Mouse (Mus musculus) liver, embryonic 14.5 days (tissue): ENCODE results near the gene Kifc1.

Experiments used
- CTCF ChIP-seq: IDR thresholded peaks from 2 replicates; pipeline ENCODE4 v1.5.1; 2016; ENCODE audit warnings: antibody characterized with exemption, low read depth, control low read depth
- EP300 ChIP-seq: IDR thresholded peaks from 2 replicates; pipeline ENCODE4 v1.6.1; 2016; ENCODE audit warnings: antibody characterized with exemption, low read depth

- TF ChIP-seq CTCF = no peak
- peak; percentile 20; the same call in 1 of the 2 replicates for TF ChIP-seq EP300
Measured at GRCm38 (mm10) chr17:33899642-33900041, 9.2 kb upstream of the Kifc1 start.
